Mouse (Mus musculus): ENCODE measurements at regions not wholly inside any gene's neighbourhood (a gene's known extent, or its start where the extent isn't known, plus 50 kb on each side); places are given as distances from the start of the nearest gene placed in this dataset.

GRCm38 (mm10) chr10:71754799-71755198, 407.2 kb downstream of the Ipmk start:
- no peak overlapping the region for H3K4me2 ChIP-seq
- no peak overlapping the region for H3K4me3 ChIP-seq (replicated peaks)
- no peak overlapping the region for H3K27ac ChIP-seq
- H3K9me3 ChIP-seq: no peaks in the 10 kb centered on the region
- no peak overlapping the region for H3K9ac ChIP-seq (replicated peaks)
- ATAC-seq (ENCODE audit: insufficient number of reproducible peaks, insufficient read depth, low FRiP score, low TSS enrichment, low read depth): no peak
- no peaks in the 10 kb centered on the region for H3K27me3 ChIP-seq
- 61% methylated on average over 3 of the region's 3 CpGs for WGBS
- H3K4me1 ChIP-seq (replicated peaks): no peaks in the 10 kb centered on the region
- H3K36me3 ChIP-seq: no peaks in the 10 kb centered on the region

GRCm38 (mm10) chr10:71778903-71779302, 431.3 kb downstream of the Ipmk start:
- Histone ChIP-seq H3K4me2 (no peak overlapping the region), H3K4me3 (replicated peaks) (no peak overlapping the region), H3K27ac (no peak overlapping the region), H3K36me3 (no peaks in the 10 kb centered on the region), H3K9me3 (no peaks in the 10 kb centered on the region), H3K27me3 (no peaks in the 10 kb centered on the region), H3K9ac (replicated peaks) (no peak overlapping the region), H3K4me1 (replicated peaks) (no peaks in the 10 kb centered on the region)
- no peak for ATAC-seq (ENCODE audit: insufficient number of reproducible peaks, insufficient read depth, low FRiP score, low TSS enrichment, low read depth)
- 91% methylated on average over 7 of the region's 7 CpGs for WGBS

GRCm38 (mm10) chr10:71789241-71789640, 441.7 kb downstream of the Ipmk start:
- Histone ChIP-seq H3K9ac (replicated peaks) (no peak overlapping the region), H3K9me3 (no peaks in the 10 kb centered on the region), H3K4me2 (no peak overlapping the region), H3K27ac (no peak overlapping the region), H3K36me3 (no peaks in the 10 kb centered on the region), H3K4me1 (replicated peaks) (no peaks in the 10 kb centered on the region), H3K4me3 (replicated peaks) (no peak overlapping the region), H3K27me3 (no peaks in the 10 kb centered on the region)
- 68% methylated on average over 1 of the region's 1 CpGs for WGBS
- no peak for ATAC-seq (ENCODE audit: insufficient number of reproducible peaks, insufficient read depth, low FRiP score, low TSS enrichment, low read depth)

GRCm38 (mm10) chr10:71789936-71790335, 442.4 kb downstream of the Ipmk start:
- no peaks in the 10 kb centered on the region for H3K4me1 ChIP-seq (replicated peaks)
- H3K36me3 ChIP-seq: no peaks in the 10 kb centered on the region
- no peaks in the 10 kb centered on the region for H3K9me3 ChIP-seq
- ATAC-seq (ENCODE audit: insufficient number of reproducible peaks, insufficient read depth, low FRiP score, low TSS enrichment, low read depth): no peak
- no peak overlapping the region for H3K27ac ChIP-seq
- H3K4me3 ChIP-seq (replicated peaks): no peak overlapping the region
- 86% methylated on average over 1 of the region's 1 CpGs for WGBS
- H3K9ac ChIP-seq (replicated peaks): no peak overlapping the region
- no peaks in the 10 kb centered on the region for H3K27me3 ChIP-seq
- no peak overlapping the region for H3K4me2 ChIP-seq

- no peak for ATAC-seq (ENCODE audit: insufficient number of reproducible peaks, insufficient read depth, low FRiP score, low TSS enrichment, low read depth)
- peaks cover 9% of the 10 kb centered on the region; the same call in 1 of the 2 replicates for H3K4me1 ChIP-seq (replicated peaks)
- no peak overlapping the region for H3K27ac ChIP-seq
- H3K4me2 ChIP-seq: no peak overlapping the region
- H3K4me3 ChIP-seq (replicated peaks): no peak overlapping the region
- H3K9me3 ChIP-seq: no peaks in the 10 kb centered on the region
- H3K9ac ChIP-seq (replicated peaks): no peak overlapping the region
- no peaks in the 10 kb centered on the region for H3K27me3 ChIP-seq
- WGBS: 86% methylated on average over 2 of the region's 2 CpGs
- no peaks in the 10 kb centered on the region for H3K36me3 ChIP-seq
These were observed 451.1 kb downstream of the Ipmk start for GRCm38 (mm10) chr10:71798638-71799037.

GRCm38 (mm10) chr10:71802457-71802856, 454.9 kb downstream of the Ipmk start:
- Histone ChIP-seq H3K36me3 (no peaks in the 10 kb centered on the region), H3K27ac (no peak overlapping the region), H3K4me3 (replicated peaks) (no peak overlapping the region), H3K9me3 (no peaks in the 10 kb centered on the region), H3K27me3 (no peaks in the 10 kb centered on the region), H3K9ac (replicated peaks) (no peak overlapping the region), H3K4me1 (replicated peaks) (peaks cover 9% of the 10 kb centered on the region; the same call in 1 of the 2 replicates), H3K4me2 (no peak overlapping the region)
- 54% methylated on average over 3 of the region's 3 CpGs for WGBS
- ATAC-seq (ENCODE audit: insufficient number of reproducible peaks, insufficient read depth, low FRiP score, low TSS enrichment, low read depth): peak; percentile 81

- WGBS: 79% methylated on average over 2 of the region's 2 CpGs
- no peaks in the 10 kb centered on the region for H3K36me3 ChIP-seq
- no peak overlapping the region for H3K4me3 ChIP-seq (replicated peaks)
- no peak overlapping the region for H3K27ac ChIP-seq
- no peak overlapping the region for H3K9ac ChIP-seq (replicated peaks)
- H3K27me3 ChIP-seq: no peaks in the 10 kb centered on the region
- no peak overlapping the region for H3K4me2 ChIP-seq
- H3K9me3 ChIP-seq: no peaks in the 10 kb centered on the region
- ATAC-seq (ENCODE audit: insufficient number of reproducible peaks, insufficient read depth, low FRiP score, low TSS enrichment, low read depth): no peak
- no peaks in the 10 kb centered on the region for H3K4me1 ChIP-seq (replicated peaks)
These were observed 485.1 kb downstream of the Ipmk start for GRCm38 (mm10) chr10:71832633-71833032.

GRCm38 (mm10) chr10:71835018-71835417, 487.5 kb downstream of the Ipmk start:
- Histone ChIP-seq H3K27ac (no peak overlapping the region), H3K9ac (replicated peaks) (no peak overlapping the region), H3K4me3 (replicated peaks) (no peak overlapping the region), H3K27me3 (no peaks in the 10 kb centered on the region), H3K4me2 (no peak overlapping the region), H3K36me3 (no peaks in the 10 kb centered on the region), H3K4me1 (replicated peaks) (no peaks in the 10 kb centered on the region), H3K9me3 (no peaks in the 10 kb centered on the region)
- ATAC-seq (ENCODE audit: insufficient number of reproducible peaks, insufficient read depth, low FRiP score, low TSS enrichment, low read depth): no peak
- 71% methylated on average over 1 of the region's 1 CpGs for WGBS

- Histone ChIP-seq H3K9me3 (no peaks in the 10 kb centered on the region), H3K4me2 (no peak overlapping the region), H3K9ac (replicated peaks) (no peak overlapping the region), H3K4me1 (replicated peaks) (no peaks in the 10 kb centered on the region), H3K36me3 (no peaks in the 10 kb centered on the region), H3K4me3 (replicated peaks) (no peak overlapping the region), H3K27me3 (no peaks in the 10 kb centered on the region), H3K27ac (no peak overlapping the region)
- 72% methylated on average over 4 of the region's 4 CpGs for WGBS
- ATAC-seq (ENCODE audit: insufficient number of reproducible peaks, insufficient read depth, low FRiP score, low TSS enrichment, low read depth): no peak
These were observed 509.5 kb downstream of the Ipmk start for GRCm38 (mm10) chr10:71857089-71857488.

GRCm38 (mm10) chr10:71857518-71857973, 510.0 kb downstream of the Ipmk start:
- H3K36me3 ChIP-seq: no peaks in the 10 kb centered on the region
- ATAC-seq (ENCODE audit: insufficient number of reproducible peaks, insufficient read depth, low FRiP score, low TSS enrichment, low read depth): peak; percentile 31; the same call in 1 of the 2 replicates
- H3K4me3 ChIP-seq (replicated peaks): no peak overlapping the region
- no peaks in the 10 kb centered on the region for H3K27me3 ChIP-seq
- H3K4me2 ChIP-seq: no peak overlapping the region
- 40% methylated on average over 8 of the region's 8 CpGs for WGBS
- H3K9me3 ChIP-seq: no peaks in the 10 kb centered on the region
- no peak overlapping the region for H3K9ac ChIP-seq (replicated peaks)
- H3K27ac ChIP-seq: no peak overlapping the region
- no peaks in the 10 kb centered on the region for H3K4me1 ChIP-seq (replicated peaks)

GRCm38 (mm10) chr10:71893726-71894125, 546.2 kb downstream of the Ipmk start:
- ATAC-seq (ENCODE audit: insufficient number of reproducible peaks, insufficient read depth, low FRiP score, low TSS enrichment, low read depth): no peak
- Histone ChIP-seq H3K27ac (no peak overlapping the region), H3K9ac (replicated peaks) (no peak overlapping the region), H3K4me2 (no peak overlapping the region), H3K36me3 (no peaks in the 10 kb centered on the region), H3K27me3 (no peaks in the 10 kb centered on the region), H3K9me3 (no peaks in the 10 kb centered on the region), H3K4me1 (replicated peaks) (no peaks in the 10 kb centered on the region), H3K4me3 (replicated peaks) (no peak overlapping the region)
- WGBS: 76% methylated on average over 2 of the region's 2 CpGs

GRCm38 (mm10) chr10:71905029-71905428, 557.5 kb downstream of the Ipmk start:
- Histone ChIP-seq H3K4me2 (no peak overlapping the region), H3K36me3 (no peaks in the 10 kb centered on the region), H3K4me1 (replicated peaks) (no peaks in the 10 kb centered on the region), H3K27ac (no peak overlapping the region), H3K9ac (replicated peaks) (no peak overlapping the region), H3K9me3 (no peaks in the 10 kb centered on the region), H3K4me3 (replicated peaks) (no peak overlapping the region), H3K27me3 (no peaks in the 10 kb centered on the region)
- ATAC-seq (ENCODE audit: insufficient number of reproducible peaks, insufficient read depth, low FRiP score, low TSS enrichment, low read depth): no peak
- 86% methylated on average over 4 of the region's 4 CpGs for WGBS
